Mouse (Mus musculus) c-Kit-positive CD71-positive TER-119-negative erythroid progenitor cells, embryonic 14.5 days (primary cell): ENCODE results near the gene Psma6.

Experiments used
- DNase-seq: peaks from one replicate; pipeline ENCODE4 v3.0.0-alpha.2; 2013; ENCODE audit warnings: low read depth

The Psma6 gene

DNA sequence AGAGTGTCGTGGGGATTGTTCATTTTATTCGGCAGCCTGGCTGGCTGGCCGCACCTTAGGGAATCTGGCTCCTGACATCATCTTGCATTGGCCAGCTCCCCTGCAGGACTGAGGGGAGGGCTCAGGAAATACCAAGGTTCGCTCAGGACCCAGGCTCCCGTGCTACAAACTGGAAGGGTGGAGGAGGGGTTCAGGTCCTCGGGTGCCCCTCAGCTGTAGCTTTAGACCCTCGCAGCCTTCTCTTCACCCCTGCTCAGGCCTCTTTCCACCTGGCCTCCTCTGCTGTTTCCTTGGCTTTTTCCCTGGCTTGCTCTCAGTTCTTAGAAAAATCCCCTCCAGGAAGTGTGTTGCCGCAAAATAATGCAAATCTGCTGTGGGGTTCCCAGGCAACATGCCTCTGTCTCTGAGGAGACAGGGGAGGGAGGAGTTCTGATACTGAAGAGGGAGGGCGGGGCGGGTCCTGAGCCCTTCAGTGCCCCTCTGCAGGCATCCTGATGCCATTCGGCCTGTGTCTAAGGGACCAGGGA lies 54.7 kb downstream of the Psma6 start:
- no peak for DNase-seq

- no peak for DNase-seq
These were observed 56.4 kb downstream of the Psma6 start for GRCm38 (mm10) chr12:55440416-55440815.

DNA sequence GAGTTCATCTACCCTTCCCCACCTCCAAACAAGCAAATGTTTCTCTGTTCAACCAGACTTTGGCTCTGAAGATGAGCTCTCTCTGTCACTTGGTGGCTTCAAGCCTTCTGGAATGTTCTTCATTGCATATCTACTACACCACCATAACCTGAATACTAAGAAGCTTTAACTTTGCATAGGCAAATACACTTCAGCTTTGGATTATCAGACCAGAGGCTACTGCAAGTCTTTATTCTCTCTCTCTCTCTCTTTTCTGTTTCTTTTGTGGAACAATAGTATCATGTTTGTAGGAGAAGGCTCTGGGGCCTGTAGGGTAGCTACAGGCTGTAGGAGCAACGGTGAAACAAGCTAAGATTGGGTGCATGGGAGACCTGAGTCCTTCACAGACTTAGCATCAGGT lies 58.2 kb downstream of the Psma6 start:
- no peak for DNase-seq

GRCm38 (mm10) chr12:55442861-55443850 lies 59.1 kb downstream of the Psma6 start:
- DNase-seq = no peak

- no peak for DNase-seq
These were observed 60.0 kb downstream of the Psma6 start for GRCm38 (mm10) chr12:55444031-55444451.

GRCm38 (mm10) chr12:55445583-55445982 lies 61.6 kb downstream of the Psma6 start:
- no peak for DNase-seq

DNA sequence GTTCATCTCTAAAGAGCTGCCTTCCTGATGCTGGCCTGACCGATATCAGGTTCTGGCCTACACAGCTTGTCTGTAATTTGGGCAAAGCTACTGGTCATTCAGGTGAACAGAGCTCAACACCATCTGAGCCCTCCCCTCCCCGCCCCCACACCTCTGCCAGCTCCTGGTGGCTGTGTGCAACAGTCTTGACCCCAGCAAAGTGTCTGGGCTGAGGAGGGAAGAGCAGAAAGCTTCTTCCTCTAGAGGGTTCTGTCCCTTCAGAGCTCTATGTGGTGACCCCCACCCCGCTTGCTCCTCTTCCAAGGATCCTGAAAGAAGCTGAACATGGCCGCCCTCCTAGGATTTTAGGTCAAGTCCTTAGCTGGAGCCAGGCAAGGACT lies 62.3 kb downstream of the Psma6 start:
- DNase-seq = no peak

DNA sequence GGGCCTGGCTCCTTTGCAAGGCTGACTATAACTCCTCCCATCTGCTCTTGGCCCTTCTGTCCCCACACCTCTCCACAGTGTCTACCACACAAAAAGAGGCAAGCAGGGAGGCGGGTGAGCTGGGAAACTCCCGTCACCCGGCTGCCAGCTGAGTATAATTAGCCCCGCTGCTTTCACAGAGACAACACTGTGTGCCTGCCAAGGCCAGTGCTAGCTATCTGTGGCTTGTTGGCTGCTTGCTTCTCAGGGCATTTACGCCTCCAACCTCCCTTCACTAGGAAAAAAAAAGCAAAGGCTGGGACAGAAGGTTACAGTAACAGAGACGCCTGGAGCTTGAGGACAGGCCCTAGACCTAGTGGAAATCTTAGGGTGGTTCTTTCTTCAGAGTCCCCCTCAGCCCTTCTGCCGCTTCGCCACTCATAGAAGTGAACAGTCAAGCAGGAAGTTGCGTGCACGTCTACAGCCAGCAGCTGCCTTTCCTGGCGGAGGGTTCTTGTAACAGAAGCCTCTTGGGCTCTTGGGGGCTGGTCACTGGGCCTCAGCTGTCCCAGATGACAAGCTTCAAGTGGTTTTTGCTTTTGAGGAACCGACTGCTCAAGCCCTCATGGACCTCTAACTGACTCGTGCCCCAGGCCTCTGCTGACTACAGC lies 62.8 kb downstream of the Psma6 start:
- no peak for DNase-seq

GRCm38 (mm10) chr12:55447396-55447760 lies 63.4 kb downstream of the Psma6 start:
- DNase-seq = no peak

DNA sequence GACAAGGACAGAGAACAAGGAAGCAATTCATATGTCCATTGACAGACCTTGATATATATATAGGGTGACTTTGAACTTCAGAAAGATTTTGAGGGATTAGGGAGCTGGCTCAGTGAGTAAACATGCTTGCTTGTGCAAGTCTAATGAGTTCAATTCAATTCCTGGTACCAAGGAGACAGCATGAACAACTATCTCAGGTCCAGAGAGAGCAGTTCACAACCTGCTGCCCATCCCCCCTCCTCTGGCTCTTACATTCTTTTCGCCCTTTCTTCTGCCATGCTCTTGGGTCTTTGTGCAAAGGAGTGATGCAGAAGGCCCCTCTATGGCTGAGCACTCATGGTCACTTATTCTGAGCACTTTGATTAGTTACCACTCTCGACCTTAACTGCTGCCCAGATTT lies 64.4 kb downstream of the Psma6 start:
- DNase-seq = no peak

- no peak for DNase-seq
These were observed 65.0 kb downstream of the Psma6 start for GRCm38 (mm10) chr12:55449048-55449447.

DNA sequence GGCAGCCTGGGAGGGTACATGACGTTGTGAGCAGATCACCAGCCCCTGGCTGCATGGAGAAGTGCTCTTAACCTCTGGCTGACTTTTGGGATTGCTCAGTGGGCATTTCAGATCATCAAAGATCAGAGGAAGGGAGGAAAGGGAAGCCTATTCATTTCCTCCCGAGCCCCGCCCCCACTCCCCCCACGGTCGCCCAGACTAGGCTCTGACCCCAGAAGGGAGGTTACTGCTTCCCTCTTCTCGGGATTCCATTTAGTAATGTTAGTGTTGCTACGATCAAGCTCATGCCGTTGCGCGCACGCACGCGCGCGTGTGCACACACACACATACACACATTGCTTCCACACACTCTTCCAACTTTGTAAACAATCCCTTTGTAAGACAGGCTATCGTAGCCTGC lies 66.4 kb downstream of the Psma6 start:
- DNase-seq = no peak

- DNase-seq = no peak
These were observed 68.8 kb downstream of the Psma6 start for GRCm38 (mm10) chr12:55452839-55453238.

DNA sequence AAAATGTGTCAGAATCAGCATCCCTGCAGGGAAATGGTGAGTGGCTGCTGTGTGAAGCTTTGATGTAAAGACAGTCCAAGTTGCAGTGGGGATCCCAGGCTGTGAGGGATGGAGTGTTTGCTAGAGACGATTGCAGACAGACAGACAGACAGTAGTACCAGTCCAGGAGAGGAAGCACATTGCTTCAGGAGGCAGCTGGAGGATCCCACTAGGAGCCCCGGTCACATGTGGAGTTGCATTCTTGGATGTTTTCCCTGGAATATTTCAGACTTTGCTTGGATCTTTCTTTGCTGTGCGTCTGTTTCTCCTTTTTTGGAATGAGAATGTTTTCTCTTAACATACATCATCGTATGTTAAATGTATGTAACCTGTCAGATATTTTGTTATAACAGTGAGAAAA lies 69.9 kb downstream of the Psma6 start:
- no peak for DNase-seq

DNA sequence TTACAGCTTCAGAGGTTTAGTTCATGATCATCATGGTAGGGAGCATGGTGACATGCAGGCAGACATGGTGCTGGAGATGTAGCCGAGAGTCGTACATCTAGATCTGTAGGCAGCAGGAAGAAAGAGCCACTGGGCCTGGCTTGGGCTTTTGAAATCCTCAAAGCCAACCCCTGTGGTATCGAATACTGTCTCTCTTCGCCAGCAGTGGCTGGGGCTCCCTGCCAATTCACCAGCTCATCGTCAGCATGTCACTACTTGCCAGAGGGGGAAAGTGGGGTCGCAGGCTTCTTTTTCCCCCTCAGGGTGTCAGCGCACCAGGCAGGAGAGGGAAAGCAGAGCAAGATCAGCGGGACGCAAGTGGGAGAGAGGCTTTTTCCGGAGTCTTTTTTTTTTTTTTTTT lies 71.2 kb downstream of the Psma6 start:
- no peak for DNase-seq

DNA sequence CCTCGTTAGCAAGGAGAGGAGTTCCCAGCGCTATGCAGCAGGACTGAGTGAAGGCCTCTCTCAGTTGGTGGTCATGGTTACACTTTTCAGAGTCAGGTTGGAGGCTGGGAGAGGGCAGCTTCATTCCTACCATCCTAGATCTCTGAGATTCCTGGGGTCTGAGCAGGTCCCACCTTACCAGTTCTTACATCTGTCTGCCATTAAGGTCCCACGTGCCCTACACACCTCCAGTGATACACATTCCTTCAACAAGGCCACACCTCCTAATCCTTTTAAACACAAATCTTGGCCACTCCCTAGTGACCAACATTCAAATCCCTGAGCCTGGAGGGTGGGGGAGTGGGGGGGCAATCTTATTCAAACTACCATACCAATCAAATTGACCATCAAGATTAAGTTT lies 72.1 kb downstream of the Psma6 start:
- no peak for DNase-seq

- no peak for DNase-seq
These were observed 72.9 kb downstream of the Psma6 start for GRCm38 (mm10) chr12:55456893-55457292.

GRCm38 (mm10) chr12:55459739-55460138 lies 75.7 kb downstream of the Psma6 start:
- no peak for DNase-seq

GRCm38 (mm10) chr12:55460900-55461299 lies 76.9 kb downstream of the Psma6 start:
- DNase-seq = no peak

GRCm38 (mm10) chr12:55461767-55462166 lies 77.7 kb downstream of the Psma6 start:
- DNase-seq = no peak

DNA sequence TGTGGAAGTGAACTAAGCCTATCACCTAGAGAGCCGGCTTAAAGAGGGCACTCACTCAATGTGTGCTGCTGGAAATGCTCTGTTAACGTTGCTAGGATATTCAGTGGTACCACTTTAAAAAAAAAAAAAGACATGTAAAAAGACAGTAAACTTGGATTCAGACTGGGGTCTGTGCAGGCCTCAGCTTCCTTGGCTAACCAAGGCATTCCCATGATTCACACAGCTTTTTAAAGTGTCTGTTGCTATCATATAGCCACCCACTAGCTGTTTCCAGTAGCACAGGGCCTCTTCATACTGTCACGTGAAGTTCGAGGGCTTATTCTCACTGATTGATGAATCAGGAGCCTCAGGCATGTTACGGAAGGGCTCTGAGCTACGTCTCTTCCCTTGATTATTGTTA lies 78.4 kb downstream of the Psma6 start:
- DNase-seq = no peak

GRCm38 (mm10) chr12:55463087-55463486 lies 79.1 kb downstream of the Psma6 start:
- DNase-seq = no peak
